Mouse (Mus musculus): Measurements from ENCODE around the gene Cfap298. TPM values are rescaled to one million over a fixed set of nuclear protein-coding genes. Genes with fewer than 3 reads are reported as not detected.

Cfap298 gene
- polyA plus RNA-seq, 1 experiment from 2014 or later = 46.3 TPM

DNA sequence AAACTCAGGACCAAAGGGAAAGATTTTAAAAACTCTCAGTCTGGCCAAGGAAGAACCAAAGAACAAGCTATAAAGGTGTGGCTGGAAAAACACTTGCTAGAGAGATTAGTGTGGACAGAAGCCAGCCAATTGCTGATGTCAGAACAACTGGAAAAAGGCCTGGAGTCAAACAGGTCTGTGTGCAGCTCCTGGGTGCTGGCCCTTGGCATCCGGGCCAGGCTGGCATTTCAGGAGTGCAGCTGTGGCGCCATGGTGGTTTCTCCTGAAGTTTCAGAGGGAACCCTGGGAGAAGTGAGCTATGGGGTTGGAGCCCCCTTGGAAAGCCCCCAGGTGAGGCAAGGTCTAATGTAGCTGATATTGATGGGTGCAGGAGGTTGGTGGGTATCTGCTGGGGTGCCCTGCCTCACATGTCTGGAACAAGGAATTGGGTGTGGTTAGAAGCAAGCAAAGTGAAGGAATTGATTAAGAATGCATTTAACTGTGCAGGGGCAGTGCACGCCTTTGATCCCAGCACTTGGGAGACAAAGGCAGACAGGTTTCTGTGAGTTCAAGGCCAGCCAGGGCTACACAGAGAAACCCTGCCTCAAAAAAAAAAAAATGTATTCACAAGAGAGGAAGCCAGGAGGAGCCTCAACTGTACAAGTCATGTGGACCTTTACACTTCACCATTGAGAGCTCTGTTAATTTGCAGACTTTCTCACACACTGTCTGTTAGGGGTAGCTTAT, 56.6 kb downstream of the Cfap298 start:
- no peak overlapping the region for H3K9ac ChIP-seq (replicated peaks; ENCODE audit: low read depth)
- ATAC-seq (no peak), DNase-seq (ENCODE audit: low spot score) (peak; percentile 23)
- no peaks in the 10 kb centered on the region for H3K27me3 ChIP-seq (replicated peaks; ENCODE audit: insufficient read depth, low read length)
- H3K4me1 ChIP-seq (ENCODE audit: insufficient read depth, low read depth, low read length) = no peaks in the 10 kb centered on the region
- no peaks in the 10 kb centered on the region for H3K36me3 ChIP-seq (ENCODE audit: insufficient read depth, low read length)
- no peak overlapping the region for H3K4me2 ChIP-seq (replicated peaks; ENCODE audit: low read depth, low read length)
- H3K4me3 ChIP-seq (ENCODE audit: low read depth, low read length) = no peak overlapping the region
- TF ChIP-seq CTCF (IDR thresholded peaks at IDR 0.05) = no peak
- no peak for TF ChIP-seq EP300 (IDR thresholded peaks at IDR 0.05)
- WGBS = 79% methylated on average over 3 of the region's 3 CpGs
- H3K9me3 ChIP-seq (ENCODE audit: low read length) = no peaks in the 10 kb centered on the region
- H3K27ac ChIP-seq (ENCODE audit: low read length) = no peak overlapping the region

Small RNA genes within 50 kb of the gene (microRNA-seq; reads per million reads assigned to microRNA genes)
- not detected for gene Gm22933

Other genes starting within 250 kb of the Cfap298 start
- gene Mis18a, start 207.7 kb downstream of the Cfap298 start, polyA plus RNA-seq (2015; fragmentation: Nextera tagmentation; extraction: Ambion mirVana) = 25.7 and 27.7 TPM in 2 replicates
- gene Mrap, start 196.9 kb downstream of the Cfap298 start, polyA plus RNA-seq (2015; fragmentation: Nextera tagmentation; extraction: Ambion mirVana) = 4.4 and 4.7 TPM in 2 replicates
- 2.7 TPM in 2 replicates for gene Urb1, start 124.7 kb downstream of the Cfap298 start, polyA plus RNA-seq (2015; fragmentation: Nextera tagmentation; extraction: Ambion mirVana)
- 5.9 and 9.6 TPM in 2 replicates for gene Eva1c, start 108.4 kb downstream of the Cfap298 start, polyA plus RNA-seq (2015; fragmentation: Nextera tagmentation; extraction: Ambion mirVana)
- 12.7 and 13.1 TPM in 2 replicates for gene Synj1, start 76.2 kb upstream of the Cfap298 start, polyA plus RNA-seq (2015; fragmentation: Nextera tagmentation; extraction: Ambion mirVana)
- 20.3 and 23.9 TPM in 2 replicates for gene Paxbp1, start 109.4 kb upstream of the Cfap298 start, polyA plus RNA-seq (2015; fragmentation: Nextera tagmentation; extraction: Ambion mirVana)
- 0.07 and 0.26 TPM in 2 replicates for gene 4932438H23Rik, start 160.0 kb upstream of the Cfap298 start, polyA plus RNA-seq (2015; fragmentation: Nextera tagmentation; extraction: Ambion mirVana)

Measured in lung, postnatal 0 days (tissue).